Mouse (Mus musculus) embryonic facial prominence, embryonic 13.5 days (tissue): ENCODE results near the gene Nexn. TPM values are rescaled to one million over a fixed set of nuclear protein-coding genes. Genes with fewer than 3 reads are reported as not detected.

Experiments used
- ATAC-seq: fragments of 200-750 bp; cut with Nextera tagmentation; 2 replicates; pipeline ENCODE4 v1.8.0; 2017; ENCODE audit warnings: low read depth; ENCODE audit not compliant: insufficient number of reproducible peaks, insufficient read depth, low FRiP score, low TSS enrichment
- H3K27ac ChIP-seq: fragments of 300-500 bp; sonication (generic); 2 replicates; pipeline ENCODE4 v1.5.1; 2015; ENCODE audit warnings: moderate library complexity, mild to moderate bottlenecking, inconsistent platforms
- H3K27me3 ChIP-seq: fragments of 300-500 bp; sonication (generic); 2 replicates; pipeline ENCODE4 v1.6.1; 2015; ENCODE audit warnings: mild to moderate bottlenecking, inconsistent platforms
- H3K36me3 ChIP-seq: fragments of 300-500 bp; sonication (generic); 2 replicates; pipeline ENCODE4 v1.6.1; 2015; ENCODE audit warnings: mild to moderate bottlenecking, inconsistent platforms
- H3K4me1 ChIP-seq: fragments of 300-500 bp; sonication (generic); 2 replicates; pipeline ENCODE4 v1.6.1; 2015; ENCODE audit warnings: inconsistent platforms
- H3K4me2 ChIP-seq: fragments of 300-500 bp; sonication (generic); 2 replicates; pipeline ENCODE4 v1.6.1; 2015; ENCODE audit warnings: moderate library complexity, mild to moderate bottlenecking, inconsistent platforms
- H3K4me3 ChIP-seq: fragments of 300-500 bp; sonication (generic); 2 replicates; pipeline ENCODE4 v1.5.1; 2015; ENCODE audit warnings: mild to moderate bottlenecking, inconsistent platforms
- H3K9ac ChIP-seq: fragments of 300-500 bp; sonication (generic); 2 replicates; pipeline ENCODE4 v1.6.1; 2015; ENCODE audit warnings: mild to moderate bottlenecking, inconsistent platforms
- H3K9me3 ChIP-seq: fragments of 300-500 bp; sonication (generic); 2 replicates; pipeline ENCODE4 v1.6.1; 2016; ENCODE audit warnings: inconsistent platforms
- WGBS: fragments of 180-500 bp; shearing (Covaris S2); methylation state at CpG from one replicate; pipeline ENCODE4 v1.1.7; 2015; ENCODE audit warnings: mixed read lengths; 5-methylcytosine and 5-hydroxymethylcytosine counted together
- polyA plus RNA-seq: library from polyadenylated mRNA; unstranded; fragments of >200 nt; fragmentation: Nextera tagmentation; extraction: Ambion mirVana; gene quantifications from 2 replicates; pipeline ENCODE4 v1.2.1, GENCODE M21; 2015

Gene Nexn
- polyA plus RNA-seq, 1 experiment from 2014 or later, result 9.6 TPM

DNA sequence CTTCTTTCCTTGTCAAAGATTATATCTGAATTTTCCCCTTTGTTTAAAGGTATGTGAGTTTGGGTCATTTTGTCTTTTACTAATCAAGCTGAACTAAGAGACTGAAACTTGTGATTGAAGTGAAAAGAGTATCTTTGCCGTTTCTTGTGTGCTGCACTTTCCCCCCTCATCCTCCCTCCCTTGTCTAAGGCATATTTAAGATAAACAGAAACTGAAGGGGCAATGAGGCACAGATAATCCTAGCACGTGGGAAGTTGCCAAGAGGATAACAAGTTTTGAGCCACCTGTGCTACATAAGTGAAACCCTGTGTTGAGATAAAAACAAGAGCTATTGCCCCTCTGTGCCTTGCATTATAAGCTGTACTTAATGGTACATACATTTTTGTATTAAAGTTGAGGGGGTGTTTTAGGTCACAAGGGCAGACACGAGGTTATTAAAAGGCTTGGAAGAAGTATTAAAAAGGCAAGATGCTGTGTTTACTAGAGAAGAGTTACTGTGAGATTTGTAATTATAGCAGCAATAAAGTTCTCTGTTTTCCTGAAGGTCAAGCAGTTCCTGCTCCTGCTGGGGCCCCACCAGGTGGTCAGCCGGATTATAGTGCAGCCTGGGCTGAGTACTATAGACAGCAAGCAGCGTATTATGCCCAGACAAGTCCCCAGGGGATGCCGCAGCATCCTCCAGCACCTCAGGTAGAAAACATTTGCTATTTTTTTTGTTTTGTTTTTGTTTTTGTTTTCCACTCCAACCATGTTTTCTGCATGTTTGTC is 34.6 kb downstream of the Nexn start:
- peaks cover 72% of the 10 kb centered on the region for H3K36me3 ChIP-seq
- H3K27ac ChIP-seq, result no peak overlapping the region
- no peaks in the 10 kb centered on the region for H3K27me3 ChIP-seq
- WGBS, result 66% methylated on average over 6 of the region's 6 CpGs
- H3K9me3 ChIP-seq, result no peaks in the 10 kb centered on the region
- no peak overlapping the region for H3K9ac ChIP-seq
- ATAC-seq, result no peak
- no peaks in the 10 kb centered on the region for H3K4me1 ChIP-seq
- no peak overlapping the region for H3K4me3 ChIP-seq
- no peak overlapping the region for H3K4me2 ChIP-seq

DNA sequence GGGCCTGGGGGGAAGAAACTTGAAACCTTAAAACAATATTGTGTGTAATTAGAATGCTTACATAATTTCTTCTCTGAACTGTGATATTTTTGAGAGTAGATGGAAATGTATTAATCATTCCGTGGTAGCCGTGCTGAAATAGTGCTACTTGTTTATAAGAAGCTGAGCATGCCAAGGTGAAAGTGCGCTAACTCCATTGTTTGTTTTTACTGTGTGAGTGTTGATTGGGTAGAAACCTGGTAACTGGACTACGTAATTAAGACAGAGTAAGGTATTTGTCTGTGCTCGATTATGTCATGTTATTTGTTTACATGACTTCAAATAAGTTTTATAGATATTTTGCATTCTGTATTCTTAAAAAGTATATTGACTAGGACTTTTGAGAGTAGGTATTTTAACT is 36.9 kb downstream of the Nexn start:
- H3K36me3 ChIP-seq, result peaks cover 83% of the 10 kb centered on the region
- no peak for ATAC-seq
- no peak overlapping the region for H3K27ac ChIP-seq
- H3K4me3 ChIP-seq, result no peak overlapping the region
- no peaks in the 10 kb centered on the region for H3K27me3 ChIP-seq
- H3K4me1 ChIP-seq, result no peaks in the 10 kb centered on the region
- WGBS, result 90% methylated on average over 5 of the region's 5 CpGs
- H3K9me3 ChIP-seq, result no peaks in the 10 kb centered on the region
- no peak overlapping the region for H3K9ac ChIP-seq
- H3K4me2 ChIP-seq, result no peak overlapping the region

- peaks cover 83% of the 10 kb centered on the region for H3K36me3 ChIP-seq
Measured at GRCm38 (mm10) chr3:152228843-152229242, 37.3 kb downstream of the Nexn start.

DNA sequence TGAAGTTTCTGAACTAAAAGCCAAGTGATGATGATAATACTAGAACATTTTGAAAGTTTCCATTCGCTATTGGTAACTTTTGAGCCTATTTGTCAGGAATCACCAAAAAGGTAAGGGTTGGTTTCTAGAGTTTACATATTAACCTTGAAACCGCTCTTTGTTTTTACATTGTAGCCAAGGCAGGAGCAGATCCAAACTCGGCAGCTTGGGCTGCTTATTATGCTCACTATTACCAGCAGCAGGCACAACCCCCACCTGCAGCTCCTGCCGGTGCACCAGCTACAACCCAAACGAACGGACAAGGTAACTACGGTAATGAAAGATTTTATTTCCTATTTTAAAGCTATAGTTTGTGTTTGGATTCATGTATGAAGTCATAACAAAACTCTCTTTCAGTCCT is 40.2 kb downstream of the Nexn start:
- ATAC-seq, result no peak
- Histone ChIP-seq H3K4me1 (no peaks in the 10 kb centered on the region), H3K4me3 (no peak overlapping the region), H3K9me3 (no peaks in the 10 kb centered on the region), H3K4me2 (no peak overlapping the region), H3K36me3 (peaks cover 90% of the 10 kb centered on the region), H3K27me3 (no peaks in the 10 kb centered on the region), H3K9ac (no peak overlapping the region), H3K27ac (no peak overlapping the region)
- 93% methylated on average over 7 of the region's 7 CpGs for WGBS

More at GRCm38 (mm10) chr3:152228843-152229242, 37.3 kb downstream of the Nexn start:
- no peaks in the 10 kb centered on the region for H3K4me1 ChIP-seq
- no peak overlapping the region for H3K27ac ChIP-seq
- H3K4me2 ChIP-seq, result no peak overlapping the region
- no peaks in the 10 kb centered on the region for H3K27me3 ChIP-seq
- 93% methylated on average over 7 of the region's 7 CpGs for WGBS
- no peak overlapping the region for H3K4me3 ChIP-seq
- ATAC-seq, result no peak
- no peak overlapping the region for H3K9ac ChIP-seq
- H3K9me3 ChIP-seq, result no peaks in the 10 kb centered on the region

DNA sequence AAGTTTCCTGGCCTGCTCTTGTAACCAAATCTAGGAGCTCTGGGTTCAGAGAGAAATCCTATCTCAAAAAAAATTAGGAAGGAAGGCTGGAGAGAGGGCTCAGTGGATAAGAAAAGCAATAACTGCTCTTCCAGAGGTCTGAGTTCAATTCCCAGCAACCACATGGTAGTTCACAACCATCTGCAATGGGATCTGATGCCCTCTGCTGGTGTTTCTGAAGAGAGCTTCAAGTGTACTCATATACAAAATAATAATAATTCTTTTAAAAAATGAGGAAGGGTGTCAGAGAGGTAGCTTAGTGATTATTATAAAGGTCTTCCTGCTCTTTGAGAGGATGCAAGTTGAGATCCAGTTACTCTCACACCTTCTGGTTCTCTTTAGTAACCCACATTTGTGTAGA is 41.2 kb downstream of the Nexn start:
- ATAC-seq, result no peak
- H3K9ac ChIP-seq, result no peak overlapping the region
- no peaks in the 10 kb centered on the region for H3K9me3 ChIP-seq
- H3K27me3 ChIP-seq, result no peaks in the 10 kb centered on the region
- H3K4me3 ChIP-seq, result no peak overlapping the region
- H3K36me3 ChIP-seq, result peaks cover 93% of the 10 kb centered on the region
- no peak overlapping the region for H3K27ac ChIP-seq
- no peak overlapping the region for H3K4me2 ChIP-seq
- H3K4me1 ChIP-seq, result no peaks in the 10 kb centered on the region

GRCm38 (mm10) chr3:152213416-152213815 is 52.7 kb downstream of the Nexn start:
- no peaks in the 10 kb centered on the region for H3K9me3 ChIP-seq
- WGBS, result 49% methylated on average over 3 of the region's 3 CpGs
- peak overlapping the region; percentile 98 for H3K4me3 ChIP-seq
- ATAC-seq, result no peak
- H3K27me3 ChIP-seq, result no peaks in the 10 kb centered on the region
- peaks cover 25% of the 10 kb centered on the region for H3K4me1 ChIP-seq
- no peak overlapping the region for H3K9ac ChIP-seq
- no peak overlapping the region for H3K27ac ChIP-seq
- peaks cover 30% of the 10 kb centered on the region for H3K36me3 ChIP-seq
- peak overlapping the region; percentile 89 for H3K4me2 ChIP-seq

DNA sequence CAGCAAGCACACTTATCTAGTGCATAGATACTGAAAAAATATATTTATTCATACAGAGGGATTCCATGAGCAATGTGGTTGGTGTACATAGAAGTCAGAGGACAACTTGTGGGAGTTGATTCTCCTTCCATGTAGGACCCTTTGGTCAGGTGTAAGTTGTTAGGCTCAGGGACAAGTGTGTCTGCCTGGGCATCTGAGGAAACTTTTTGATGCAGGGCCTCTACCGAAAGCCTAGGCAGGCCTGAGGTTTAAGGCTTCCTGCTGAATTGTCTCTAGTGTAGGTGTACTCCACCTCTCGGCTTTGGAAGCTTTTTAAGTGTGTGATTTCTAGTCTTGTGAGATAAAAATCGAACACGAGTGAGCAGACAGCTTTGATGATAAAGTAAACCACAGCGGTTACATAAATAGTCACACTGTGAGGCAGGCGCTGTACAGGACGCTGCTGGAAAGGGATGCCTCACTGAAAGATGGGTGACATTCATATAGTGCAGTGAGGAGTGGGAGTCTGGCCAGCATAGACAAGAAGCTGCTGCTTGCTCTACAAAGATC is 54.3 kb downstream of the Nexn start:
- WGBS, result 28% methylated on average over 7 of the region's 7 CpGs
- peak overlapping the region; percentile 100 for H3K9ac ChIP-seq
- H3K4me2 ChIP-seq, result peak overlapping the region; percentile 89
- H3K4me3 ChIP-seq, result peak overlapping the region; percentile 98
- no peak for ATAC-seq
- H3K9me3 ChIP-seq, result no peaks in the 10 kb centered on the region
- H3K27ac ChIP-seq, result peak overlapping the region; percentile 99; the same call in 1 of the 2 replicates
- peaks cover 14% of the 10 kb centered on the region for H3K36me3 ChIP-seq
- peaks cover 26% of the 10 kb centered on the region for H3K4me1 ChIP-seq
- no peaks in the 10 kb centered on the region for H3K27me3 ChIP-seq

- WGBS, result under 1% methylated on average over 67 of the region's 68 CpGs
- H3K9me3 ChIP-seq, result no peaks in the 10 kb centered on the region
- H3K36me3 ChIP-seq, result peaks cover 5% of the 10 kb centered on the region
- H3K4me2 ChIP-seq, result peak overlapping the region; percentile 89
- peak overlapping the region; percentile 98 for H3K4me3 ChIP-seq
- H3K9ac ChIP-seq, result peak overlapping the region; percentile 100
- H3K27me3 ChIP-seq, result no peaks in the 10 kb centered on the region
- peaks cover 26% of the 10 kb centered on the region for H3K4me1 ChIP-seq
- peak overlapping the region; percentile 99 for H3K27ac ChIP-seq
- peak; percentile 65 for ATAC-seq
Measured at GRCm38 (mm10) chr3:152210728-152211391, 55.3 kb downstream of the Nexn start.

DNA sequence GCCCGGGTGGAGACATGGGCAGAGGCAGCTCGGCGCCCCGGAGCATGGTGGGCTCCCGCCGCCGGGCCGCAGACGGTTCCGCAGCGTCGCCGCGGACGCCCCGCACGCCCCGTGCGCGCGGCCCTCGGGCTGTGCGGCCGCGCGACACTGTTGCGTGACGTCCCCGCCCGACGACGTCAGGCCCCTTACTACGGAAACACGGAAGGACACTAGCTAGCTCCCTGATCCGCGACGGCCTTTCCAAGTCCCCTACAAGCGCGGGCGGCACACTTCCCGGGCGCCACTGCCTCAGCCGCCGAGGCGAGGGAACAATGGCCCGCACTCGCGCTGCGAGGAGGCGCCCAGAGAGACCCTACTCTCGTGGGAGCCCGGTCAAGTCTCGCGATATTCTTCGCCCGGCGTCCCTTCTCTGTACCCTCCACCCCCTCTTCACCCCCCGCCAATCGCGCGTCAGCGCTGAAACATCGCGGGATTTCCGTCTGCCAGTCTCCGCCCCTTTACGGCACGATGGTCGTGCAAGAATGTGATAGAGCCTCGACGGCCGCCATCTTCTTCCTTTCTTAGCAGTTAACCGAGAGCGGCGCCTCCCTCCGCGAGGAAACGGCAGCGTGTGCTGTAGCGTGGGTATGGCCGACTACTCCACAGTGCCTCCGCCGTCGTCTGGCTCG is 56.0 kb downstream of the Nexn start, which contains the start of the genes Dnajb4 and Fubp1:
Dnajb4 (minus strand) TSS at position 336 of the 668 bp plus-strand sequence.
Fubp1 (plus strand) TSS at position 456 of the 668 bp plus-strand sequence.
- no peaks in the 10 kb centered on the region for H3K36me3 ChIP-seq
- peak; percentile 97 for ATAC-seq
- peaks cover 26% of the 10 kb centered on the region for H3K4me1 ChIP-seq
- WGBS, result under 1% methylated on average over 85 of the region's 85 CpGs
- no peaks in the 10 kb centered on the region for H3K9me3 ChIP-seq
- H3K4me3 ChIP-seq, result peak within 1 kb of the TSS; percentile 98
- H3K4me2 ChIP-seq, result peak within 1 kb of the TSS; percentile 89
- H3K27ac ChIP-seq, result peak within 1 kb of the TSS; percentile 99
- H3K27me3 ChIP-seq, result no peaks in the 10 kb centered on the region
- H3K9ac ChIP-seq, result peak within 1 kb of the TSS; percentile 100

DNA sequence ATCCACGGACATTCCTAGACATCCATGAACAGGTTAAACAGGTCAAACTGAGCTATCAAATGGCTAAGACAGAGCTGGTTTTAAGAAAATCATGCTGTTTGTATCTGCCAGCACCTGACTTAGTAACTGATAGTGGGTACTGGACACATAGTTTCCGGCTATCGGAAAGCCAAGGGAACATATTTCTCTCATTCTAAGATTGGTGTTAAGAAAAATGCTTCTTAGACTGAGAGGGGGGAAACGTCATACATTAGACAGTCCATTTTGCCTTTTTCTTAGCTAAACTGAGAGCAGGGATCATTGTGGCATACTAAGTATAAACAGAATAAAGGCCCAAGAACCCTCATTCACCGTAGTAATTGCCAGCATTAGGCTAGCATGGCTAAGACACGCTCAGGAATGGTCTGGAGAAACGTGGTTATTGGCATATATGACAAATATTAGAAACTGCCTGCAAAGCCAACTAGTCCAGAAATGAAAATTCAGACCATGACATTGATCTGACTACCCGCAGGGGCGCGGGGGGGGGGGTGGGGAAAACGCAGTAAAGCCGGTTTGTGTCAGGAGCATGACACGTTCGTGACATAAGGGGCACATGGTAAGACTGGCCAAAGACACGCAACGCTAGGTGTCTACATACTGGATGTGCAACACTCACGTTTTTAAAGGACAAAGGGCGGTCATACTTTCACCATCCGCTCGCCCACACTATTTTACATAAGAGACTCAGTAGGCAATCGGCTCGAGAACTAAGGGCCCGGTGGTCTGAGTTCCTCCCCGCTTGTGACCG is 56.8 kb downstream of the Nexn start:
- peak; percentile 22; the same call in 1 of the 2 replicates for ATAC-seq

More for the DNA sequence above, 56.8 kb downstream of the Nexn start:
- Histone ChIP-seq H3K9ac (peak overlapping the region; percentile 100), H3K9me3 (no peaks in the 10 kb centered on the region), H3K27me3 (no peaks in the 10 kb centered on the region), H3K4me3 (peak overlapping the region; percentile 98), H3K4me2 (peak overlapping the region; percentile 75), H3K27ac (peak overlapping the region; percentile 99), H3K36me3 (no peaks in the 10 kb centered on the region), H3K4me1 (peaks cover 26% of the 10 kb centered on the region)
- 2% methylated on average over 25 of the region's 25 CpGs for WGBS
